Mouse (Mus musculus): ENCODE measurements around the gene Eif4g3. TPM values are rescaled to one million over a fixed set of nuclear protein-coding genes. Genes with fewer than 3 reads are reported as not detected.

The Eif4g3 gene
- polyA plus RNA-seq (2012; fragmentation: generic; extraction: Trizol), result 10 to 100 TPM in 1 of 2 experiments, 1 to 10 TPM in 1; 2.8 to 20.5 TPM

DNA sequence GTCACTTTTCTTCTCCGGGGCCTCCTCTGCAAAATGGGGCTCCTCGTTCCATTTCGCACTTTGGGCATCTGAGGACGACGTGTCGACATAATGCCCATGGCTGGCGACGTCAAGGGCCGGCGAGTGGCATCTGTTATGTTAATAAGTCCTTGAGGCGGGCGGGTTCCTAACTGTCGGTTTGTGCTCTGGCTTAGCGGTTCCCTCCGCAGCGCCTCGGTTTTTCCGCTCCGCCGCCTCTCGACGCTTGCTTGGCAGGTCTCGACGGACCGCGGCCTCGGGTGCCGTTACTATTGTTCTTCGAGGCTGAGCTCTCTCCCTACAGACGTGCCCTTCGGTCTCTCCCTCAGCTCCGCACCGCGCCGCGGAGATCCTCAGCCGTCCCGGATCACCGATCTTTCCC lies at the start of gene Eif4g3:
Gene Eif4g3, plus strand, starts transcription at position 133 of the 400 bp plus-strand sequence.

DNA sequence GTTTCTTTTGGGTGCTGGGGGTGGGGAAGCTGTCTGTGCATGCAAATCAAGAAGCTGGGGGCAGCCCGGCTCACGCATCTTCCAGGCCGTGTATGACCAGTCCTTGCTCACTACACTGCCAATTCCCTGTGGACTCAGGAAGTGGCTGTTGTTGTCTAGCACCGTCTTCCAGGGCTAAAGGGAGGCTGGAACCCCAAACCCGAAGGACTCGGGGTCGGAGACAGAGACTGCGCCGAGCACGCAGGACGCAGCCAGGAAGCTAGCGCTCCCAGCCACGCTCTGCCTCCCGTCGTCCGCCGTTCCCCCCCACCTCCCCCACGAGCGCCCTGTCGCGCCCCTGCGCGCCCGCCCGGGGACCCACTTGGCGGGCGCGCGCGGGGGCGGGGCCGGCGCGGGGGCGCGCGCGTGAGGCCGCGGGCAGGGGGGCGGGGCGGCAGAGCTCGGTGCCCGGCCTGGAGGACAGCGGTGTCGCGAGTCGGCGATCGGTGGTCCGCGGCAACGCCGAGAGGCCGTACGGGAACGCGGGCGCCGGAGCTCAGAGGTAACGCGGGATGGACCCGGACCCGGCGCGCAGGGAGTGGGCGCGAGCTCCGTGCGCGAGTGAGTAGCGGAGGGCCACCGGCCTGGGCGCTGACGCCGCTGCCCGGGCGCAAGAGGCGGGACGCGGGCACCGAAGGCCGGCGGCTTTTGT lies 223.5 kb downstream of the Eif4g3 start, which contains the start of gene Hp1bp3:
Gene Hp1bp3, plus strand, starts transcription at position 97 of the 691 bp plus-strand sequence.

DNA sequence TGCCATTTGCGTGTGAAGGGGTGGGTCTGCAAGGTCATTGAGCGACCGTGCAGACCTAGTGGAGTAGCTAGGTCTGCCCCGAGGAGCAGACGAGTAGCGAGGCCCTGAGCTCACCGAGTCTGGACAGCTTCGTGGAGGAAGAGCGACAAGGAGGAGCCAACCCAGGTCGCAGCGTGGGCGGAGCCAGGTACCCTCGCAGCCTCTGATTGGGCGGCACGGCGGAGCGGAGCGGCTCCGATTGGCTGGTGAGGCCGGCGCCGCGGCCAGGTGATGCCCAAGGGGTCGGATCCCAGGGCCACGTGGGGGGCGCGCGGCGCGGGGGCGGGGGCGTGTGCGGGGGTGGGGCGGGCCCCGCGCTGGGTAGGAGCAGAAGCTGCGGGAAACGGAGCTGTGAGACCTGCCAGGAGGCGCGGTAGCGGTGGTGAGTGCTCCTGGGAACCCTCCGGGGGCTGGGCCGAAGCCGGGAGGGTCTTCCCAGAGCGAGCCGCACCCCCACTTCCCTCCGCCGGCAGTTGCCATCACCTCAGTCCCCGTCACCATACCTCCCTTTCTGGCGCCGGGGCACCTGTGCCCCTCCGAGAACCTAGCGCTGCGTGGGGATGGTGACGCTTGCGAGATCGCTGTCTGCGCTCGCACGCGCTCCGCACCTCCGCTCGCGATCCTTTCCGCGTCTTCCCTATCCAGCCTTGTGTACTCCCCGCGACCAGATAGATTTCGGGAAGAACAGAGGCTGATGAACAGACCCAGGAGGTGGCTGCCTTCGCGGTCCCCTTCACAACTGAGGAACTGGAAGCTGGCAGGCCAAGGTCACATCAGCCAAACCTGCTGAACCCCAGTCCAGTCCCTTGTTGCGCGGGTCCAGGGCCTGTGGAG lies 257.5 kb downstream of the Eif4g3 start, which contains the start of the genes Sh2d5 and Kif17:
Gene Sh2d5, plus strand, starts transcription at position 316 of the 873 bp plus-strand sequence.
Gene Kif17, plus strand, starts transcription at position 348 of the 873 bp plus-strand sequence.

Other genes starting within 250 kb of the Eif4g3 start
- under 1 TPM in 1 of 2 experiments, not detected in 1; 0.11 TPM for gene Alpl, start 196.6 kb upstream of the Eif4g3 start, polyA plus RNA-seq (2012; fragmentation: generic; extraction: Trizol)
- 10 to 100 TPM in 1 of 2 experiments, 1 to 10 TPM in 1; 3.3 to 36.8 TPM for gene Ece1, start 130.8 kb upstream of the Eif4g3 start, polyA plus RNA-seq (2012; fragmentation: generic; extraction: Trizol)
- gene Hp1bp3, start 223.3 kb downstream of the Eif4g3 start, polyA plus RNA-seq (2012; fragmentation: generic; extraction: Trizol), result 10 to 100 TPM in 1 of 2 experiments, 1 to 10 TPM in 1; 9.9 to 69.8 TPM

Measured in C3H10T1/2 (cell line).